ENCODE assay signal across 9 mouse cellular contexts in the genomic region with DNA sequence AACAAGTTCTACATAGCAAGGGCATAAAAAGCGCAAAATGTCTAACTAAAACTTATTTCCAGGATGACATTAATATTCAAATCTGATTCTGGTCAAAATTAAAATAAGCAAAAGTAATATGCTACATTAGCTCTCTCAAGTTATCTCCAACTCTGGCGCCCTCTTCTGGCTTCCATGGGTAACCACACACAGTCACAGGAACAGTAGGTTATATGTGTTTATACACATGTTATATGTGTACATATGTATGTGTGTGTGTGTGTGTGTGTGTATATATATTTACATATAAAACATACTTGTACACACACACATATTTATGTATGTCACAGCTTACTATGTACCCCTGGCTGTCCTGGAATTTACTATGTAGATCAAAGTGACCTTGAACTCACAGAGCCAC. TPM values are rescaled to one million over a fixed set of nuclear protein-coding genes. Genes with fewer than 3 reads are reported as not detected.
A peak's percentile ranks its signal among the peaks of the same experiment; 100 is the strongest.
DNase-seq lines count a peak whose midpoint lies in the region; ATAC-seq and TF ChIP-seq lines count a peak whose summit lies in the region.
"Had no signal": no experiment of that assay in that cellular context is flagged by ENCODE, and none has a peak within 500 bp of the region (broad histone marks: within the 10 kb centered on the region; RNA-seq: fewer than 3 reads in every experiment).

No protein-coding gene starts in this region.

- peaks cover 74% of the 10 kb centered on the region for H3K36me3 ChIP-seq in heart, postnatal 0 days (replicated peaks; ENCODE audit: control insufficient read depth, insufficient read depth, low read length)
- H3K36me3 ChIP-seq in heart, embryonic 10.5 days, result peaks cover 82% of the 10 kb centered on the region
- H3K36me3 ChIP-seq in liver, postnatal 0 days (replicated peaks; ENCODE audit: insufficient read depth, low read length), result peaks cover 58% of the 10 kb centered on the region

- no peaks in the 10 kb centered on the region for H3K9me3 ChIP-seq in heart, postnatal 0 days (replicated peaks; ENCODE audit: control insufficient read depth, low read length)
- H3K9me3 ChIP-seq in heart, embryonic 10.5 days, result no peaks in the 10 kb centered on the region
- H3K9me3 ChIP-seq in liver, postnatal 0 days (ENCODE audit: low read length), result no peaks in the 10 kb centered on the region
- H3K9me3 ChIP-seq: neural tube, embryonic 13.5 days had no signal

- H3K27me3 ChIP-seq in heart, postnatal 0 days (ENCODE audit: control insufficient read depth, insufficient read depth, low read length), result no peaks in the 10 kb centered on the region
- H3K27me3 ChIP-seq in heart, embryonic 10.5 days (ENCODE audit: insufficient read depth, poor library complexity, severe bottlenecking), result no peaks in the 10 kb centered on the region
- H3K27me3 ChIP-seq in liver, postnatal 0 days (ENCODE audit: insufficient read depth, low read length), result no peaks in the 10 kb centered on the region
- H3K27me3 ChIP-seq in cerebellum, adult 2 months (ENCODE audit: control insufficient read depth, insufficient read depth, low read length), result no peaks in the 10 kb centered on the region
- H3K27me3 ChIP-seq: neural tube, embryonic 13.5 days had no signal

- no peak overlapping the region for H3K4me3 ChIP-seq in heart, postnatal 0 days (ENCODE audit: low read depth, low read length)
- H3K4me3 ChIP-seq in heart, embryonic 10.5 days, result no peak overlapping the region
- H3K4me3 ChIP-seq in liver, postnatal 0 days (ENCODE audit: low read depth, low read length), result no peak overlapping the region
- H3K4me3 ChIP-seq in cerebellum, adult 2 months (replicated peaks; ENCODE audit: insufficient read depth, low read depth, low read length), result no peak overlapping the region
- H3K4me3 ChIP-seq: neural tube, embryonic 13.5 days had no signal

- H3K27ac ChIP-seq in heart, postnatal 0 days (ENCODE audit: low read depth), result no peak overlapping the region
- H3K27ac ChIP-seq in heart, embryonic 10.5 days, result no peak overlapping the region
- no peak overlapping the region for H3K27ac ChIP-seq in liver, postnatal 0 days (ENCODE audit: low read depth)
- H3K27ac ChIP-seq in cerebellum, adult 2 months (ENCODE audit: insufficient read depth, low read length), result no peak overlapping the region
- H3K27ac ChIP-seq: neural tube, embryonic 13.5 days had no signal

- TF ChIP-seq EP300 in heart, postnatal 0 days (IDR thresholded peaks at IDR 0.05; ENCODE audit: low read depth), result no peak
- no peak for TF ChIP-seq EP300 in liver, postnatal 0 days (IDR thresholded peaks at IDR 0.05; ENCODE audit: low read depth)

- H3K4me2 ChIP-seq in heart, postnatal 0 days (ENCODE audit: low read depth, low read length), result no peak overlapping the region
- no peak overlapping the region for H3K4me2 ChIP-seq in liver, postnatal 0 days (ENCODE audit: low read depth, low read length)
- H3K4me2 ChIP-seq: neural tube, embryonic 13.5 days had no signal

- peak; percentile 24 for DNase-seq in heart, postnatal 0 days (ENCODE audit: low spot score)
- no peak for DNase-seq in heart, embryonic 10.5 days (ENCODE audit: low spot score)
- DNase-seq in right cerebral cortex, postnatal 4 days, result peak; percentile 60
- no peak for DNase-seq in right cerebral cortex, adult 18-20 months
- DNase-seq in embryo, embryonic 10 days (ENCODE audit: low spot score), result peak; percentile 37
- DNase-seq in liver, postnatal 0 days, result peak; percentile 49
- DNase-seq in spleen, postnatal 10 days (ENCODE audit: low spot score in 2 of 2), result peak; percentile 14 to 74
- DNase-seq in cerebellum, adult 2 months, result no peak

- no peaks in the 10 kb centered on the region for H3K4me1 ChIP-seq in heart, postnatal 0 days (ENCODE audit: control insufficient read depth, insufficient read depth)
- H3K4me1 ChIP-seq in heart, embryonic 10.5 days, result no peaks in the 10 kb centered on the region
- no peaks in the 10 kb centered on the region for H3K4me1 ChIP-seq in liver, postnatal 0 days (ENCODE audit: insufficient read depth)
- no peaks in the 10 kb centered on the region for H3K4me1 ChIP-seq in cerebellum, adult 2 months (ENCODE audit: control insufficient read depth, insufficient read depth, low read length)
- H3K4me1 ChIP-seq: neural tube, embryonic 13.5 days had no signal

- ATAC-seq in heart, postnatal 0 days (ENCODE audit: insufficient read depth, low read depth), result no peak
- ATAC-seq in liver, postnatal 0 days, result no peak

- no peak overlapping the region for H3K9ac ChIP-seq in heart, postnatal 0 days (replicated peaks; ENCODE audit: low read depth, low read length)
- H3K9ac ChIP-seq in liver, postnatal 0 days (replicated peaks), result no peak overlapping the region
- H3K9ac ChIP-seq: neural tube, embryonic 13.5 days had no signal

- 65% methylated on average over 2 of the region's 2 CpGs for WGBS in heart, postnatal 0 days
- 63% methylated on average over 2 of the region's 2 CpGs for WGBS in heart, embryonic 10.5 days
- WGBS in liver, postnatal 0 days (ENCODE audit: insufficient replicate concordance), result 55% methylated on average over 2 of the region's 2 CpGs
- 64% methylated on average over 2 of the region's 2 CpGs for WGBS in cerebellum, adult 2 months

- TF ChIP-seq CTCF in heart, postnatal 0 days (IDR thresholded peaks at IDR 0.05; ENCODE audit: low read depth), result peak; percentile 65
- TF ChIP-seq CTCF in liver, postnatal 0 days (IDR thresholded peaks at IDR 0.05; ENCODE audit: low read depth), result peak; percentile 76
- no peak for TF ChIP-seq CTCF in cerebellum, adult 2 months (IDR thresholded peaks at IDR 0.05; ENCODE audit: borderline replicate concordance, insufficient read depth, low read depth, low read length)

- no peak for TF ChIP-seq POLR2A in cerebellum, adult 2 months (IDR thresholded peaks at IDR 0.05; ENCODE audit: borderline replicate concordance, insufficient read depth, low read length)

RNA-seq across cellular contexts. Expression of gene AW549877, which starts 7.6 kb away (rescaled TPM):
- total RNA-seq in heart, postnatal 0 days (2014; rRNA removed; ENCODE audit: low replicate concordance), result 16.3 and 16.4 TPM in 2 replicates
- polyA plus RNA-seq in heart, postnatal 0 days (2015; fragmentation: Nextera tagmentation; extraction: Ambion mirVana), result 11.7 and 12.5 TPM in 2 replicates
- polyA plus RNA-seq in heart, embryonic 10.5 days (2016; fragmentation: Nextera tagmentation; extraction: Ambion mirVana), result 32.4 and 39.0 TPM in 2 replicates
- polyA plus RNA-seq in liver, postnatal 0 days (2015; fragmentation: Nextera tagmentation; extraction: Ambion mirVana), result 5.4 and 5.7 TPM in 2 replicates
- polyA plus RNA-seq in cerebellum, adult 2 months (2012; rRNA removed), result 42.5 and 45.2 TPM in 2 replicates

RNA-seq across cellular contexts. Expression of gene Fbxo4, which starts 8.6 kb away (rescaled TPM):
- 8.6 and 16.6 TPM in 2 replicates for total RNA-seq in heart, postnatal 0 days (2014; rRNA removed; ENCODE audit: low replicate concordance)
- 15.4 and 16.5 TPM in 2 replicates for polyA plus RNA-seq in heart, postnatal 0 days (2015; fragmentation: Nextera tagmentation; extraction: Ambion mirVana)
- polyA plus RNA-seq in heart, embryonic 10.5 days (2016; fragmentation: Nextera tagmentation; extraction: Ambion mirVana), result 8.8 and 10.0 TPM in 2 replicates
- polyA plus RNA-seq in liver, postnatal 0 days (2015; fragmentation: Nextera tagmentation; extraction: Ambion mirVana), result 8.6 and 9.2 TPM in 2 replicates
- polyA plus RNA-seq in cerebellum, adult 2 months (2012; rRNA removed), result 11.2 and 12.0 TPM in 2 replicates

RNA-seq across cellular contexts. Expression of gene Oxct1, which starts 38.2 kb away (rescaled TPM):
- 262 and 335 TPM in 2 replicates for total RNA-seq in heart, postnatal 0 days (2014; rRNA removed; ENCODE audit: low replicate concordance)
- 301 and 332 TPM in 2 replicates for polyA plus RNA-seq in heart, postnatal 0 days (2015; fragmentation: Nextera tagmentation; extraction: Ambion mirVana)
- 159 and 217 TPM in 2 replicates for polyA plus RNA-seq in heart, embryonic 10.5 days (2016; fragmentation: Nextera tagmentation; extraction: Ambion mirVana)
- polyA plus RNA-seq in liver, postnatal 0 days (2015; fragmentation: Nextera tagmentation; extraction: Ambion mirVana), result 14.3 and 16.2 TPM in 2 replicates
- 173 and 178 TPM in 2 replicates for polyA plus RNA-seq in cerebellum, adult 2 months (2012; rRNA removed)

Comparison
In these comparisons a context has a peak if more than half of its experiments do, and no peak if none do; other contexts are left out.
1. DNase-seq: peak in heart, postnatal 0 days (single experiment), right cerebral cortex, postnatal 4 days (single experiment), embryo, embryonic 10 days (single experiment), liver, postnatal 0 days (single experiment) and spleen, postnatal 10 days (2 of 2); none in heart, embryonic 10.5 days (single experiment), right cerebral cortex, adult 18-20 months (single experiment) and cerebellum, adult 2 months (0 of 2).